Mouse (Mus musculus): ENCODE measurements around the gene Abca14. TPM values are rescaled to one million over a fixed set of nuclear protein-coding genes. Genes with fewer than 3 reads are reported as not detected.

Abca14 gene
- total and polyA plus RNA-seq, 3 experiments, result not detected

DNA sequence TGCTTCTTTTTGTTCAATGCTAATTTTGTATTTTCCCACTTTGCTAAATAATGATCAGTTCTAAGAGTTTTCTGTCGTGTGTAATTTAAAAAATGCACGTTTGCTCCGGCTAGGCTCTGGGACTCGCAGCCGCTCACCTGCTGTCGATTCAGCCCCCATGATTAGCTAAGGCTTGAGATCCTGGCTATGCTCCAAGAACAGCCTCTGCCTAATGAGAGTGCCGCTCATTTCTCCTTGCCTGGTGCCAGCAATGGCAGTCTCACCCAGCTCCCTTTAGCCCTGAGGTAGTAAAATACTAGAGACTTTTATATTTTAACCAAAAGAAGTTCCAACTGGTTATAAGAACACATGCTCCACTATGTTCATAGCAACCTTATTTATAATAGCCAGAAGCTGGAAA lies 68.3 kb downstream of the Abca14 start (continued):
- TF ChIP-seq MAFK (IDR thresholded peaks at IDR 0.05; ENCODE audit: insufficient replicate concordance, low read length) (no peak), KAT2A (IDR thresholded peaks at IDR 0.05; ENCODE audit: insufficient replicate concordance, low read length) (no peak)

DNA sequence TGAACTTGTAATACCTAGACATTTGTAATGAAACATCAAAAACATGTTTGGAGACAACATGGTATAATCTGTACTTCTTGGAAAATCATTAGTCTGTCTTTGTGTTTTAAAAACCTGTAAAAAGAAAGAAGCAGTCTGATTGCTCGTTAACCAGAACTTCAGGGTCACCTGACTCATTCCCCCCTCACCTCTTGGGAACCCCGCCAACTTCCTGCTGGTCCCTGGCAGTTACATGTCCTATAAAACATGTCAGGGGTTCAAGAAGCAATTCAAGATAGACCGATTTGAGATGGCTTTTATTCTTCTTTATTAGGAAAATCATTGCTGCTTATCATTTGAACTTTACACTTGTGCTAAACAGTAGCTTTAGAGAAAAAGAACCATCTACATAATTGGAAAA lies 81.5 kb downstream of the Abca14 start:
- in situ Hi-C loops (cut with MboI; ENCODE audit: low pct_ligation_motif_present, low pct_unique_long_range_greater_than_20kb, low sequenced_read_pairs), result no loop called here
- dilution Hi-C loops (cut with MboI; ENCODE audit: extremely low pct_ligation_motif_present, extremely low pct_unique_long_range_greater_than_20kb, low sequenced_read_pairs), result no loop called here
- DNase-seq (ENCODE audit: extremely low read depth), result no peak
- Histone ChIP-seq H3K79me2 (replicated peaks; ENCODE audit: control insufficient read depth, extremely low read depth, insufficient read depth, poor library complexity, severe bottlenecking) (no peaks in the 10 kb centered on the region), H3K4me2 (ENCODE audit: insufficient read depth, low read depth, poor library complexity, severe bottlenecking) (no peak overlapping the region), H3K9ac (ENCODE audit: insufficient read depth, low read depth) (no peak overlapping the region), H3K4me1 (ENCODE audit: control insufficient read depth in 1 of 2, insufficient read depth in 2 of 2) (no peaks in the 10 kb centered on the region), H3K9me3 (replicated peaks; ENCODE audit: low read length) (no peaks in the 10 kb centered on the region), H3K27ac (ENCODE audit: insufficient read depth, low read depth) (no peak overlapping the region), H3K4me3 (replicated peaks in 1 of 3; ENCODE audit: low read depth in 2 of 3, low read length in 2 of 3, poor library complexity in 1 of 3) (no peak overlapping the region), H3K27me3 (replicated peaks) (peaks cover 3% of the 10 kb centered on the region), H3K36me3 (replicated peaks in 1 of 2; ENCODE audit: control insufficient read depth in 1 of 2, insufficient read depth in 1 of 2, low read length in 1 of 2) (no peaks in the 10 kb centered on the region)
- no peak for TF ChIP-seq RAD21 (IDR thresholded peaks at IDR 0.05; ENCODE audit: low read depth, low read length)
- TF ChIP-seq GABPA (IDR thresholded peaks at IDR 0.05; ENCODE audit: insufficient replicate concordance, low read depth, low read length), result no peak
- TF ChIP-seq TBP (conservative IDR thresholded peaks at IDR 0.05; ENCODE audit: low read depth, low read length), result no peak
- TF ChIP-seq ZNF384 (IDR thresholded peaks at IDR 0.05; ENCODE audit: low read depth, low read length), result no peak
- no peak for TF ChIP-seq BHLHE40 (IDR thresholded peaks at IDR 0.05; ENCODE audit: low read depth, low read length)
- TF ChIP-seq JUND (conservative IDR thresholded peaks at IDR 0.05; ENCODE audit: low read depth, low read length), result no peak
- TF ChIP-seq MXI1 (IDR thresholded peaks at IDR 0.05; ENCODE audit: low read depth, low read length), result no peak
- TF ChIP-seq UBTF (IDR thresholded peaks at IDR 0.05; ENCODE audit: low read depth, low read length), result no peak
- TF ChIP-seq JUN (IDR thresholded peaks at IDR 0.05; ENCODE audit: insufficient read depth, low read depth, low read length), result no peak

DNA sequence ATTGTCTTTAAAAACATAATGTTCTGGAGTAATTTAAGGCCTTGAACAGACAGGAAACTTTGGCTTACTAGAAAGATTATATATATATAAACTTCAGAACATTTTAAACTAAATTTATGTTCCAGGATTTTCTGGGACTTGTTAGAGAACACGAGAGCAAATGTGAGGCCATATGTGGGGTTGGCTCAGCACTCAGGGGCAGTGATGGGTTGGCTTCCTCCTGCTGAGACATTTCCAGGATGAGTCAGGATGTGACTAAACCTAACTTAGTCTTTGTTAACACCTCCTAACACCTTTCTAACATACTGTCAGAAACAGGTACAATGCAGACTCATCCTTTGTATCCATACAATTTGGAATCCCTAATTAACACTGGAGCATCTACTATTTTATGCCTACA lies 112.3 kb downstream of the Abca14 start:
- Histone ChIP-seq H3K4me3 (replicated peaks in 1 of 3; ENCODE audit: low read depth in 2 of 3, low read length in 2 of 3, poor library complexity in 1 of 3) (no peak overlapping the region), H3K79me2 (replicated peaks; ENCODE audit: control insufficient read depth, extremely low read depth, insufficient read depth, poor library complexity, severe bottlenecking) (no peaks in the 10 kb centered on the region), H3K4me2 (ENCODE audit: insufficient read depth, low read depth, poor library complexity, severe bottlenecking) (no peak overlapping the region), H3K36me3 (replicated peaks in 1 of 2; ENCODE audit: control insufficient read depth in 1 of 2, insufficient read depth in 1 of 2, low read length in 1 of 2) (no peaks in the 10 kb centered on the region), H3K27ac (ENCODE audit: insufficient read depth, low read depth) (no peak overlapping the region), H3K9me3 (replicated peaks; ENCODE audit: low read length) (no peaks in the 10 kb centered on the region), H3K27me3 (replicated peaks) (no peaks in the 10 kb centered on the region), H3K9ac (ENCODE audit: insufficient read depth, low read depth) (no peak overlapping the region), H3K4me1 (ENCODE audit: control insufficient read depth in 1 of 2, insufficient read depth in 2 of 2) (no peaks in the 10 kb centered on the region)
- dilution Hi-C loops (cut with MboI; ENCODE audit: extremely low pct_ligation_motif_present, extremely low pct_unique_long_range_greater_than_20kb, low sequenced_read_pairs), result no loop called here
- no peak for TF ChIP-seq POLR2AphosphoS2 (IDR thresholded peaks at IDR 0.05; ENCODE audit: low read depth, low read length)
- TF ChIP-seq E2F4 (IDR thresholded peaks at IDR 0.05; ENCODE audit: insufficient replicate concordance, low read depth, low read length), result no peak
- no peak for TF ChIP-seq JUN (IDR thresholded peaks at IDR 0.05; ENCODE audit: insufficient read depth, low read depth, low read length)
- TF ChIP-seq MAZ (IDR thresholded peaks at IDR 0.05; ENCODE audit: low read depth, low read length), result no peak
- TF ChIP-seq MAX (IDR thresholded peaks at IDR 0.05; ENCODE audit: low read length), result no peak
- TF ChIP-seq TBP (conservative IDR thresholded peaks at IDR 0.05; ENCODE audit: low read depth, low read length), result no peak
- TF ChIP-seq ZNF384 (IDR thresholded peaks at IDR 0.05; ENCODE audit: low read depth, low read length), result no peak
- no peak for TF ChIP-seq MEF2A (IDR thresholded peaks at IDR 0.05; ENCODE audit: borderline replicate concordance, low read depth, low read length)
- TF ChIP-seq RCOR1 (conservative IDR thresholded peaks at IDR 0.05; ENCODE audit: low read depth, low read length), result no peak
- no peak for TF ChIP-seq CHD2 (IDR thresholded peaks at IDR 0.05; ENCODE audit: low read length)
- no peak for TF ChIP-seq IRF4 (IDR thresholded peaks at IDR 0.05; ENCODE audit: low read depth, low read length)
- TF ChIP-seq NRF1 (IDR thresholded peaks at IDR 0.05; ENCODE audit: low read depth, low read length), result no peak
- TF ChIP-seq SIN3A (IDR thresholded peaks at IDR 0.05; ENCODE audit: low read length), result no peak
- no peak for TF ChIP-seq MAFK (IDR thresholded peaks at IDR 0.05; ENCODE audit: insufficient replicate concordance, low read length)
- no peak for TF ChIP-seq CHD1 (IDR thresholded peaks at IDR 0.05; ENCODE audit: low read depth, low read length)
- no peak for TF ChIP-seq USF1 (IDR thresholded peaks at IDR 0.05; ENCODE audit: low read depth, low read length)
- no peak for TF ChIP-seq EP300 (IDR thresholded peaks at IDR 0.05; ENCODE audit: low read length)
- TF ChIP-seq PAX5 (IDR thresholded peaks at IDR 0.05; ENCODE audit: low read length), result no peak
- TF ChIP-seq TCF12 (IDR thresholded peaks at IDR 0.05; ENCODE audit: low read depth, low read length), result no peak
- TF ChIP-seq RAD21 (IDR thresholded peaks at IDR 0.05; ENCODE audit: low read depth, low read length), result no peak
- DNase-seq (ENCODE audit: extremely low read depth), result no peak
- in situ Hi-C loops (cut with MboI; ENCODE audit: low pct_ligation_motif_present, low pct_unique_long_range_greater_than_20kb, low sequenced_read_pairs), result no loop called here

Data from CH12.LX (cell line).